Comparison of ENCODE assay signal across 8 mouse cellular contexts in genomic region chr7:98702283-98703240, GRCm38 (mm10). TPM values are rescaled to one million over a fixed set of nuclear protein-coding genes. Genes with fewer than 3 reads are reported as not detected.
DNase-seq lines count a peak whose midpoint lies in the region; ATAC-seq and TF ChIP-seq lines count a peak whose summit lies in the region.

Gene Thap12 (plus strand): TSS chr7:98703103.

- peak within 1 kb of the TSS; percentile 69 for H3K4me3 ChIP-seq in C2C12 (ENCODE audit: insufficient read depth, poor library complexity, severe bottlenecking)
- H3K4me3 ChIP-seq in erythroblast, embryonic 14.5 days (replicated peaks): peak within 1 kb of the TSS; percentile 95
- peak within 1 kb of the TSS; percentile 95 for H3K4me3 ChIP-seq in heart, embryonic 11.5 days (ENCODE audit: low read depth, low read length)
- H3K4me3 ChIP-seq in kidney, embryonic 16.5 days (ENCODE audit: low read length): peak within 1 kb of the TSS; percentile 89
- peak within 1 kb of the TSS; percentile 93 for H3K4me3 ChIP-seq in liver, adult 2 months (ENCODE audit: insufficient read depth, low read depth, low read length)
- peak within 1 kb of the TSS; percentile 67 for H3K4me3 ChIP-seq in myocyte

- peak within 1 kb of the TSS; percentile 89 for H3K4me2 ChIP-seq in heart, embryonic 11.5 days
- peak within 1 kb of the TSS; percentile 69 for H3K4me2 ChIP-seq in kidney, embryonic 16.5 days (replicated peaks; ENCODE audit: low read depth, low read length)
- peak within 1 kb of the TSS; percentile 93 for H3K4me2 ChIP-seq in myocyte (ENCODE audit: low read depth)

- 2% methylated on average over 59 of the region's 65 CpGs for WGBS in heart, embryonic 11.5 days (ENCODE audit: insufficient replicate concordance)
- WGBS in kidney, embryonic 16.5 days: 2% methylated on average over 58 of the region's 65 CpGs
- WGBS in liver, adult 2 months: under 1% methylated on average over 59 of the region's 65 CpGs

- H3K79me3 ChIP-seq in C2C12 (ENCODE audit: low read depth): peaks cover 41% of the 10 kb centered on the region

- peak; percentile 89 for TF ChIP-seq CTCF in C2C12 (IDR thresholded peaks at IDR 0.05; ENCODE audit: control insufficient read depth, insufficient read depth, insufficient read length)
- TF ChIP-seq CTCF in brain, embryonic 14.5 days (IDR thresholded peaks at IDR 0.05; ENCODE audit: borderline replicate concordance, extremely low read depth, insufficient read depth, insufficient read length): peak; percentile 46
- peak; percentile 39; the same call in 1 of the 2 replicates for TF ChIP-seq CTCF in liver, adult 2 months (IDR thresholded peaks at IDR 0.05; ENCODE audit: low read depth, low read length)

- DNase-seq in brain, embryonic 14.5 days (ENCODE audit: low read depth): peak; percentile 99
- DNase-seq in liver, adult 2 months (ENCODE audit: extremely low read depth, low read depth, low spot score): peak; percentile 91
- peak; percentile 100 for DNase-seq in splenic B cell, adult 2 months (ENCODE audit: low read depth, low spot score)

- peak within 1 kb of the TSS; percentile 89 for H3K27ac ChIP-seq in heart, embryonic 11.5 days (ENCODE audit: low read depth, low read length)
- H3K27ac ChIP-seq in kidney, embryonic 16.5 days (ENCODE audit: low read length): peak within 1 kb of the TSS; percentile 97
- H3K27ac ChIP-seq in liver, adult 2 months (replicated peaks; ENCODE audit: insufficient read depth, low read depth, low read length): peak within 1 kb of the TSS; percentile 85

- H3K79me2 ChIP-seq in C2C12 (ENCODE audit: control insufficient read depth, insufficient read depth) (peaks cover 44% of the 10 kb centered on the region), myocyte (ENCODE audit: control insufficient read depth, insufficient read depth) (peaks cover 42% of the 10 kb centered on the region)
- peaks cover 16% of the 10 kb centered on the region; the same call in 1 of the 2 replicates for H3K79me2 ChIP-seq in liver, adult 2 months (ENCODE audit: control insufficient read depth, insufficient read depth, low read length)

- H3ac ChIP-seq in C2C12 (ENCODE audit: control insufficient read depth, insufficient read length, low read depth): peak within 1 kb of the TSS; percentile 95
- H3ac ChIP-seq in myocyte (ENCODE audit: control insufficient read depth, insufficient read length): peak within 1 kb of the TSS; percentile 76

- peaks cover 26% of the 10 kb centered on the region for H3K4me1 ChIP-seq in erythroblast, embryonic 14.5 days (ENCODE audit: control insufficient read depth)
- H3K4me1 ChIP-seq in heart, embryonic 11.5 days (ENCODE audit: control insufficient read depth, insufficient read depth, low read length): peaks cover 11% of the 10 kb centered on the region
- peaks cover 21% of the 10 kb centered on the region for H3K4me1 ChIP-seq in kidney, embryonic 16.5 days (ENCODE audit: insufficient read depth, low read length)
- H3K4me1 ChIP-seq in liver, adult 2 months (ENCODE audit: control insufficient read depth, insufficient read depth, low read length): peaks cover 11% of the 10 kb centered on the region

- TF ChIP-seq POLR2A in brain, embryonic 14.5 days (IDR thresholded peaks at IDR 0.05; ENCODE audit: borderline replicate concordance, extremely low read depth, insufficient read depth, insufficient read length, poor library complexity, severe bottlenecking): peak; percentile 55; the same call in 1 of the 2 replicates
- TF ChIP-seq POLR2A in liver, adult 2 months (IDR thresholded peaks at IDR 0.05; ENCODE audit: extremely low read depth, insufficient read depth, low read length): peak; percentile 82
- TF ChIP-seq POLR2A in myocyte (IDR thresholded peaks at IDR 0.05; ENCODE audit: insufficient read length, low read depth): peak; percentile 77

- H3K27me3 ChIP-seq in C2C12 (ENCODE audit: control insufficient read depth, insufficient read depth, insufficient read length) (no peaks in the 10 kb centered on the region), myocyte (ENCODE audit: control insufficient read depth, insufficient read depth, insufficient read length) (no peaks in the 10 kb centered on the region)
- no peaks in the 10 kb centered on the region for H3K27me3 ChIP-seq in erythroblast, embryonic 14.5 days (ENCODE audit: control insufficient read depth)
- H3K27me3 ChIP-seq in heart, embryonic 11.5 days (ENCODE audit: control insufficient read depth, insufficient read depth, low read length): no peaks in the 10 kb centered on the region
- no peaks in the 10 kb centered on the region for H3K27me3 ChIP-seq in kidney, embryonic 16.5 days (ENCODE audit: insufficient read depth, low read length)
- H3K27me3 ChIP-seq in liver, adult 2 months (ENCODE audit: control insufficient read depth, insufficient read depth, low read length): no peaks in the 10 kb centered on the region
- no peaks in the 10 kb centered on the region for H3K27me3 ChIP-seq in splenic B cell, adult 2 months (ENCODE audit: control insufficient read depth, insufficient read depth, low read length, poor library complexity, severe bottlenecking)

- H3K9ac ChIP-seq in heart, embryonic 11.5 days (ENCODE audit: low read depth, low read length): peak within 1 kb of the TSS; percentile 93
- H3K9ac ChIP-seq in kidney, embryonic 16.5 days (replicated peaks; ENCODE audit: low read length): peak within 1 kb of the TSS; percentile 87
- H3K9ac ChIP-seq in liver, adult 2 months (ENCODE audit: low read depth, low read length): peak within 1 kb of the TSS; percentile 92

- peak; percentile 94 for ATAC-seq in heart, embryonic 11.5 days (replicated peaks; ENCODE audit: insufficient number of reproducible peaks, low FRiP score, low TSS enrichment)
- peak; percentile 99 for ATAC-seq in kidney, embryonic 16.5 days (ENCODE audit: low FRiP score, low TSS enrichment)

- H3K36me3 ChIP-seq in C2C12 (ENCODE audit: control insufficient read depth, insufficient read depth) (peaks cover 3% of the 10 kb centered on the region), myocyte (ENCODE audit: control insufficient read depth, insufficient read depth) (no peaks in the 10 kb centered on the region)
- H3K36me3 ChIP-seq in erythroblast, embryonic 14.5 days (ENCODE audit: control insufficient read depth): peaks cover 13% of the 10 kb centered on the region
- H3K36me3 ChIP-seq in heart, embryonic 11.5 days (ENCODE audit: control insufficient read depth, insufficient read depth, low read length): no peaks in the 10 kb centered on the region
- no peaks in the 10 kb centered on the region for H3K36me3 ChIP-seq in kidney, embryonic 16.5 days (ENCODE audit: insufficient read depth, low read length)
- no peaks in the 10 kb centered on the region for H3K36me3 ChIP-seq in liver, adult 2 months (ENCODE audit: control insufficient read depth, insufficient read depth, low read length)
- H3K36me3 ChIP-seq in splenic B cell, adult 2 months (ENCODE audit: control insufficient read depth, insufficient read depth, low read length, poor library complexity, severe bottlenecking): no peaks in the 10 kb centered on the region

- no peaks in the 10 kb centered on the region for H3K9me3 ChIP-seq in erythroblast, embryonic 14.5 days (ENCODE audit: control insufficient read depth, low read length)
- no peaks in the 10 kb centered on the region for H3K9me3 ChIP-seq in heart, embryonic 11.5 days (replicated peaks; ENCODE audit: control insufficient read depth, low read length)
- no peaks in the 10 kb centered on the region for H3K9me3 ChIP-seq in kidney, embryonic 16.5 days (ENCODE audit: low read length)

TF ChIP-seq in C2C12, 6 proteins besides CTCF, POLR2A, EP300 and RAD21:
- no peak for TF ChIP-seq MYOD1 (IDR thresholded peaks at IDR 0.05; ENCODE audit: control insufficient read depth, insufficient read length, low read depth)
- TF ChIP-seq USF1 (IDR thresholded peaks at IDR 0.05; ENCODE audit: low read depth): no peak
- no peak for TF ChIP-seq CEBPB (IDR thresholded peaks at IDR 0.05; ENCODE audit: low read depth)
- no peak for TF ChIP-seq MYOG (IDR thresholded peaks at IDR 0.05; ENCODE audit: control insufficient read depth, extremely low read depth, insufficient read length)
TF ChIP-seq in C2C12: peak in this region for 0.

TF ChIP-seq in myocyte, 11 proteins besides CTCF, POLR2A, EP300 and RAD21:
- TF ChIP-seq SRF (IDR thresholded peaks at IDR 0.05; ENCODE audit: control insufficient read depth, insufficient read length, low read depth) (no peak), POLR2AphosphoS2 (IDR thresholded peaks at IDR 0.05; ENCODE audit: insufficient read length, low read depth) (peak; percentile 94), MYOD1 (IDR thresholded peaks at IDR 0.05; ENCODE audit: control insufficient read depth in 1 of 3, insufficient read length in 2 of 3, low read depth in 2 of 3) (peak in 1 of 3 experiments; percentile 24), MYOG (IDR thresholded peaks at IDR 0.05; ENCODE audit: control insufficient read depth in 1 of 3, insufficient read depth in 1 of 3, insufficient read length in 2 of 3, low read depth in 2 of 3) (peak in 1 of 3 experiments; percentile 19)

RNA-seq across cellular contexts. Expression of gene Thap12, which starts in this region (rescaled TPM):
- polyA plus RNA-seq in C2C12 (2012; fragmentation: generic; extraction: Trizol): 22.3 TPM
- 31.6 and 42.3 TPM in 2 replicates for polyA plus RNA-seq in brain, embryonic 14.5 days (2012; rRNA removed)
- polyA plus RNA-seq in erythroblast, embryonic 14.5 days (2012): 0.30 and 0.42 TPM in 2 replicates
- polyA plus RNA-seq in heart, embryonic 11.5 days (2014; fragmentation: Nextera tagmentation; extraction: Ambion mirVana): 40.9 and 50.5 TPM in 2 replicates
- 53.7 and 54.4 TPM in 2 replicates for polyA plus RNA-seq in kidney, embryonic 16.5 days (2015; fragmentation: Nextera tagmentation; extraction: Ambion mirVana)
- total RNA-seq in liver, adult 2 months (2014; rRNA removed): 22.2 and 23.5 TPM in 2 replicates
- polyA plus RNA-seq in liver, adult 2 months (2012; rRNA removed): 5.9 TPM in 2 replicates
- polyA plus RNA-seq in myocyte (2012; fragmentation: generic; extraction: Trizol): 16.4 TPM

Comparison
In these comparisons a context has a peak if more than half of its experiments do, and no peak if none do; other contexts are left out.
1. Peak in every context shown above with its lines: DNase-seq, ATAC-seq, H3K4me3 ChIP-seq and H3K27ac ChIP-seq.
2. CTCF ChIP-seq: peak in every context shown above with its lines; median percentile 89 in C2C12; 46 in brain, embryonic 14.5 days; 39 in liver, adult 2 months.